Mouse (Mus musculus) olfactory bulb, adult 2 months (tissue): ENCODE measurements around the gene Ankrd55.

ENCODE experiments used
- CTCF ChIP-seq: fragments of 200-500 bp; IDR thresholded peaks from 2 replicates; pipeline ENCODE4 v1.5.1; 2012; ENCODE audit warnings: low read depth, mild to moderate bottlenecking, low read length, moderate library complexity; ENCODE audit not compliant: insufficient read depth
- POLR2A ChIP-seq: fragments of 200-500 bp; IDR thresholded peaks from 2 replicates; pipeline ENCODE4 v1.6.1; 2012; ENCODE audit warnings: mild to moderate bottlenecking, low read depth, low read length, moderate library complexity; ENCODE audit not compliant: insufficient read depth

GRCm38 (mm10) chr13:112365762-112366161 lies 77.5 kb downstream of the Ankrd55 start:
- TF ChIP-seq CTCF: no peak
- TF ChIP-seq POLR2A: no peak
